16 mouse cellular contexts compared by ENCODE assay signal in the genomic region with DNA sequence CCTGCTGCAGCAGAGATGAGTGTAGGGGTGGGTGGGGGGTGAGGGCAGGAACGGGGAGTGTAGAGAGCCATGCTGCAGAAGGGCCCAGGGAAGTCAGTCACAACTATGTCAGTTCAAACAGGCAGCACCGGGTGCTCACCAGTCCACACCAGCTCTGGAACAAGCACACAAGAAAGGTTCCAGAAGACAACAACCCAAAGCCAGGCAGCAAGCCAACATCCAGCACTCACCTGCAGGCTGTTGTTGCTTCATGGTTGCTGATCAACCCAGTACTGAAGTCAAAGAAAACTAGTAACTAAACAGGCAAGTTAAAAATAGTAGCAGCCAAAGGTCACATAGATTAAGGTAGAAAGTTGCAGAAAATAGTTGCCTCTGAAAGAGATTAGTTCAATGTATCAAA. TPM values are rescaled to one million over a fixed set of nuclear protein-coding genes. Genes with fewer than 3 reads are reported as not detected.
DNase-seq lines count a peak whose midpoint lies in the region; ATAC-seq and TF ChIP-seq lines count a peak whose summit lies in the region.
"Had no signal": no experiment of that assay in that cellular context is flagged by ENCODE, and none has a peak within 500 bp of the region (broad histone marks: within the 10 kb centered on the region; RNA-seq: fewer than 3 reads in every experiment).

No protein-coding gene starts in this region.

- no peak overlapping the region for H3K9ac ChIP-seq in heart, postnatal 0 days (replicated peaks; ENCODE audit: low read depth, low read length)
- no peak overlapping the region for H3K9ac ChIP-seq in midbrain, postnatal 0 days (replicated peaks; ENCODE audit: low read length, poor library complexity, severe bottlenecking)
- H3K9ac ChIP-seq in liver, embryonic 16.5 days (ENCODE audit: low read depth, low read length): no peak overlapping the region
- H3K9ac ChIP-seq in forebrain, embryonic 11.5 days (ENCODE audit: low read length): no peak overlapping the region
- H3K9ac ChIP-seq in neural tube, embryonic 15.5 days (replicated peaks): no peak overlapping the region
- H3K9ac ChIP-seq: embryonic facial prominence, embryonic 13.5 days; hindbrain, embryonic 12.5 days; limb, embryonic 13.5 days had no signal

- TF ChIP-seq CTCF in heart, postnatal 0 days (IDR thresholded peaks at IDR 0.05; ENCODE audit: low read depth): no peak
- TF ChIP-seq CTCF in midbrain, postnatal 0 days (IDR thresholded peaks at IDR 0.05): no peak

- ATAC-seq in heart, postnatal 0 days (ENCODE audit: insufficient read depth, low read depth): no peak
- ATAC-seq in midbrain, postnatal 0 days (ENCODE audit: low FRiP score): no peak
- ATAC-seq in liver, embryonic 16.5 days (ENCODE audit: low read depth): peak; percentile 74
- no peak for ATAC-seq in forebrain, embryonic 11.5 days (replicated peaks; ENCODE audit: low FRiP score)
- ATAC-seq in neural tube, embryonic 15.5 days (ENCODE audit: low FRiP score): no peak
- ATAC-seq: forebrain, embryonic 14.5 days had no signal

- no peaks in the 10 kb centered on the region for H3K36me3 ChIP-seq in heart, postnatal 0 days (replicated peaks; ENCODE audit: control insufficient read depth, insufficient read depth, low read length)
- H3K36me3 ChIP-seq in midbrain, embryonic 10.5 days: no peaks in the 10 kb centered on the region
- no peaks in the 10 kb centered on the region for H3K36me3 ChIP-seq in midbrain, postnatal 0 days (ENCODE audit: insufficient read depth, low read length)
- H3K36me3 ChIP-seq in liver, embryonic 16.5 days (ENCODE audit: control insufficient read depth, insufficient read depth): no peaks in the 10 kb centered on the region
- H3K36me3 ChIP-seq in forebrain, embryonic 11.5 days (ENCODE audit: control insufficient read depth, insufficient read depth, low read length): no peaks in the 10 kb centered on the region
- no peaks in the 10 kb centered on the region for H3K36me3 ChIP-seq in neural tube, embryonic 15.5 days
- H3K36me3 ChIP-seq: embryonic facial prominence, embryonic 13.5 days; hindbrain, embryonic 12.5 days; limb, embryonic 13.5 days had no signal

- 23% methylated on average over 2 of the region's 2 CpGs for WGBS in heart, postnatal 0 days
- 67% methylated on average over 2 of the region's 2 CpGs for WGBS in midbrain, embryonic 10.5 days
- 94% methylated on average over 2 of the region's 2 CpGs for WGBS in midbrain, postnatal 0 days
- 41% methylated on average over 2 of the region's 2 CpGs for WGBS in liver, embryonic 16.5 days (ENCODE audit: insufficient replicate concordance)
- WGBS in forebrain, embryonic 11.5 days: 87% methylated on average over 2 of the region's 2 CpGs
- 73% methylated on average over 2 of the region's 2 CpGs for WGBS in neural tube, embryonic 15.5 days

- peak overlapping the region; percentile 17 for H3K27ac ChIP-seq in heart, postnatal 0 days (ENCODE audit: low read depth)
- H3K27ac ChIP-seq in midbrain, embryonic 10.5 days (replicated peaks): peak overlapping the region; percentile 46; the same call in 1 of the 2 replicates
- no peak overlapping the region for H3K27ac ChIP-seq in midbrain, postnatal 0 days (ENCODE audit: low read depth, low read length)
- H3K27ac ChIP-seq in liver, embryonic 16.5 days (ENCODE audit: low read length): no peak overlapping the region
- no peak overlapping the region for H3K27ac ChIP-seq in forebrain, embryonic 11.5 days (ENCODE audit: low read depth, low read length)
- no peak overlapping the region for H3K27ac ChIP-seq in neural tube, embryonic 15.5 days (replicated peaks)
- H3K27ac ChIP-seq: embryonic facial prominence, embryonic 13.5 days; hindbrain, embryonic 12.5 days; limb, embryonic 13.5 days had no signal

- no peak for TF ChIP-seq EP300 in heart, postnatal 0 days (IDR thresholded peaks at IDR 0.05; ENCODE audit: low read depth)

- H3K4me2 ChIP-seq in heart, postnatal 0 days (ENCODE audit: low read depth, low read length): no peak overlapping the region
- no peak overlapping the region for H3K4me2 ChIP-seq in midbrain, postnatal 0 days (ENCODE audit: low read depth, low read length, poor library complexity, severe bottlenecking)
- no peak overlapping the region for H3K4me2 ChIP-seq in liver, embryonic 16.5 days (ENCODE audit: low read depth, low read length)
- no peak overlapping the region for H3K4me2 ChIP-seq in forebrain, embryonic 11.5 days (ENCODE audit: low read depth, low read length, severe bottlenecking)
- no peak overlapping the region for H3K4me2 ChIP-seq in neural tube, embryonic 15.5 days
- H3K4me2 ChIP-seq: embryonic facial prominence, embryonic 13.5 days; hindbrain, embryonic 12.5 days; limb, embryonic 13.5 days had no signal

- H3K4me1 ChIP-seq in heart, postnatal 0 days (ENCODE audit: control insufficient read depth, insufficient read depth): peaks cover 21% of the 10 kb centered on the region
- peaks cover 49% of the 10 kb centered on the region for H3K4me1 ChIP-seq in midbrain, embryonic 10.5 days
- H3K4me1 ChIP-seq in midbrain, postnatal 0 days (ENCODE audit: insufficient read depth, low read length): no peaks in the 10 kb centered on the region
- peaks cover 2% of the 10 kb centered on the region for H3K4me1 ChIP-seq in liver, embryonic 16.5 days (ENCODE audit: control insufficient read depth, low read depth, low read length)
- peaks cover 15% of the 10 kb centered on the region for H3K4me1 ChIP-seq in forebrain, embryonic 11.5 days (replicated peaks; ENCODE audit: control insufficient read depth, insufficient read depth, low read length)
- peaks cover 7% of the 10 kb centered on the region for H3K4me1 ChIP-seq in neural tube, embryonic 15.5 days

- no peaks in the 10 kb centered on the region for H3K9me3 ChIP-seq in heart, postnatal 0 days (replicated peaks; ENCODE audit: control insufficient read depth, low read length)
- H3K9me3 ChIP-seq in midbrain, embryonic 10.5 days (replicated peaks): no peaks in the 10 kb centered on the region
- no peaks in the 10 kb centered on the region for H3K9me3 ChIP-seq in midbrain, postnatal 0 days (ENCODE audit: low read length)
- H3K9me3 ChIP-seq in liver, embryonic 16.5 days (replicated peaks; ENCODE audit: control insufficient read depth, low read length): no peaks in the 10 kb centered on the region
- H3K9me3 ChIP-seq in forebrain, embryonic 11.5 days (ENCODE audit: control insufficient read depth, low read length): no peaks in the 10 kb centered on the region
- H3K9me3 ChIP-seq in neural tube, embryonic 15.5 days (replicated peaks): no peaks in the 10 kb centered on the region
- H3K9me3 ChIP-seq: embryonic facial prominence, embryonic 13.5 days; hindbrain, embryonic 12.5 days; limb, embryonic 13.5 days had no signal

- H3K27me3 ChIP-seq in heart, postnatal 0 days (ENCODE audit: control insufficient read depth, insufficient read depth, low read length): no peaks in the 10 kb centered on the region
- H3K27me3 ChIP-seq in midbrain, embryonic 10.5 days (ENCODE audit: low read depth, poor library complexity, severe bottlenecking): peaks cover 15% of the 10 kb centered on the region
- H3K27me3 ChIP-seq in midbrain, postnatal 0 days (ENCODE audit: insufficient read depth, low read length): no peaks in the 10 kb centered on the region
- H3K27me3 ChIP-seq in liver, embryonic 16.5 days (ENCODE audit: control insufficient read depth, insufficient read depth, low read depth, low read length): no peaks in the 10 kb centered on the region
- H3K27me3 ChIP-seq in forebrain, embryonic 11.5 days (ENCODE audit: control insufficient read depth, insufficient read depth, low read length): no peaks in the 10 kb centered on the region
- H3K27me3 ChIP-seq in neural tube, embryonic 15.5 days (replicated peaks): no peaks in the 10 kb centered on the region
- H3K27me3 ChIP-seq: embryonic facial prominence, embryonic 13.5 days; hindbrain, embryonic 12.5 days; limb, embryonic 13.5 days had no signal

- intact Hi-C loops in heart, postnatal 25 days (cut with DNase I): no loop called here

- no peak overlapping the region for H3K4me3 ChIP-seq in heart, postnatal 0 days (ENCODE audit: low read depth, low read length)
- no peak overlapping the region for H3K4me3 ChIP-seq in midbrain, embryonic 10.5 days
- no peak overlapping the region for H3K4me3 ChIP-seq in midbrain, postnatal 0 days (ENCODE audit: low read depth, low read length)
- no peak overlapping the region for H3K4me3 ChIP-seq in liver, embryonic 16.5 days (ENCODE audit: low read depth, low read length)
- H3K4me3 ChIP-seq in forebrain, embryonic 11.5 days (ENCODE audit: low read depth, low read length): no peak overlapping the region
- H3K4me3 ChIP-seq in neural tube, embryonic 15.5 days (replicated peaks): no peak overlapping the region
- H3K4me3 ChIP-seq: embryonic facial prominence, embryonic 13.5 days; hindbrain, embryonic 12.5 days; limb, embryonic 13.5 days had no signal

- no peak for DNase-seq in heart, postnatal 0 days (ENCODE audit: low spot score)
- DNase-seq in heart, postnatal 25 days (ENCODE audit: low spot score): no peak
- no peak for DNase-seq in midbrain, embryonic 10.5 days (ENCODE audit: low spot score)
- no peak for DNase-seq in midbrain, postnatal 0 days (ENCODE audit: low spot score)
- no peak for DNase-seq in forebrain, embryonic 11.5 days (ENCODE audit: low spot score)
- DNase-seq in frontal cortex, postnatal 36 days (ENCODE audit: low spot score in 2 of 2): no peak
- DNase-seq: adrenal gland, postnatal 10 days; B cell, adult 2 months; cerebellum, postnatal 36 days; thymus, adult 18-20 months had no signal

RNA-seq across cellular contexts. Expression of gene Gpam, which starts 7.5 kb away (rescaled TPM):
- total RNA-seq in heart, postnatal 0 days (2014; rRNA removed; ENCODE audit: low replicate concordance): 38.6 and 60.2 TPM in 2 replicates
- polyA plus RNA-seq in heart, postnatal 0 days (2015; fragmentation: Nextera tagmentation; extraction: Ambion mirVana): 14.7 and 15.7 TPM in 2 replicates
- 100 to 1,000 TPM; 143 to 173 TPM for total RNA-seq in heart, postnatal 25 days (2021)
- polyA plus RNA-seq in midbrain, embryonic 10.5 days (2016; fragmentation: Nextera tagmentation; extraction: Ambion mirVana): 21.9 and 28.5 TPM in 2 replicates
- 81.1 and 83.0 TPM in 2 replicates for total RNA-seq in midbrain, postnatal 0 days (2014; rRNA removed)
- 23.6 and 24.0 TPM in 2 replicates for polyA plus RNA-seq in midbrain, postnatal 0 days (2015; fragmentation: Nextera tagmentation; extraction: Ambion mirVana)
- 43.3 and 45.2 TPM in 2 replicates for polyA plus RNA-seq in liver, embryonic 16.5 days (2015; fragmentation: Nextera tagmentation; extraction: Ambion mirVana)
- 19.8 and 20.2 TPM in 2 replicates for polyA plus RNA-seq in forebrain, embryonic 11.5 days (2014; fragmentation: Nextera tagmentation; extraction: Ambion mirVana)
- polyA plus RNA-seq in neural tube, embryonic 15.5 days (2015; fragmentation: Nextera tagmentation; extraction: Ambion mirVana): 18.1 and 18.9 TPM in 2 replicates

Comparison
In these comparisons a context has a peak if more than half of its experiments do, and no peak if none do; other contexts are left out.
1. H3K27ac ChIP-seq: peak in heart, postnatal 0 days (single experiment) and midbrain, embryonic 10.5 days (single experiment); none in midbrain, postnatal 0 days (single experiment), liver, embryonic 16.5 days (single experiment), forebrain, embryonic 11.5 days (single experiment) and neural tube, embryonic 15.5 days (single experiment).